Mouse (Mus musculus): ENCODE results near the gene Elp4.

DNA sequence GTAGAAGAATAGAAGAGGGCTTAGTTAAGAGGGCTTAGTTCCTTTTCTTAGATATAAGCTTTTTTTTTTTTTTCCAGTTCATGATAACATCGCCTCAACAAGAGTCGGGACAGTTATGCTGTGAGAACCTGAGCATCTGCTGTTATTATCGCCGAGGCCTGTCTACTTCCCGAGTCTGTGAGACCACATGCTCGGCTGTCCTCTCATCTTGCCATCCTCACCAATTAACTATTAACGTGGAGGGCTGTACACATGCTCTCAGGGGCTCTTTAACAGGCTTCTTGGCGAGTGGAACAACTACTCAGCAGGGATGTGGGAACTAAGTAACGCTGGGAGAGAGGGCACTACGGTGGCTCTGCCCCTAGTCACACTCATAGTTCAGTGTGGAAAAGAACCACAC is 99.9 kb downstream of the Elp4 start:
- no peak for TF ChIP-seq CTCF (IDR thresholded peaks at IDR 0.05; ENCODE audit: low read depth, low read length)
- TF ChIP-seq GATA2 (IDR thresholded peaks at IDR 0.05; ENCODE audit: borderline replicate concordance, low read depth, low read length): no peak
- no peak for TF ChIP-seq GATA1 (IDR thresholded peaks at IDR 0.05; ENCODE audit: borderline replicate concordance, low read length)
- TF ChIP-seq POLR2AphosphoS5 (IDR thresholded peaks at IDR 0.05; ENCODE audit: insufficient replicate concordance, low read depth, low read length): no peak
- no peak for TF ChIP-seq TAL1 (conservative IDR thresholded peaks at IDR 0.05; ENCODE audit: low read depth, low read length)
